Mouse (Mus musculus) right cerebral cortex, adult 18-20 months (tissue): ENCODE data around the gene Scmh1.

ENCODE experiments used
- DNase-seq: peaks from one replicate; pipeline ENCODE4 v3.0.0; 2022; ENCODE audit warnings: mixed read lengths

Gene Scmh1

DNA sequence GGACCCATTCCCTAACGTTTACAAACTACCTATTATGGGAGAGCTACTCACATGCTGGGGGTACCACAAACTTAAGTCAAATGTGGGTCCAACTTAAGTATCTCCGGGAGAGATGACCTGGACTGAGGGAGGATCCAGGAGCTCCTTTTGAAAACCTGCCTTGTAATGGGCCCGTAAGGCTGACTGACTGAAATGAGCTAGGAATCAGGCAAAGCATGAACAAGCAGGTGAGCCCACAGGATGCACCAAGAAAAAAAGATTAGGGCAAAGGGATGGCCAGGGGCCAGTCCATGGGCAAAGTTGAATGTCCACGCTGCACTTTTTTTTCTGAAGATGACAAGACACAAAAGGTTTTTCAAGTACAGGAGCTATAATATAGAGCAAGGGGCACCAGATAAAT, 163.9 kb downstream of the Scmh1 start:
- no peak for DNase-seq

- peak; percentile 94 for DNase-seq
These were observed 164.7 kb downstream of the Scmh1 start, which contains the start of gene Ctps for GRCm38 (mm10) chr4:120569486-120570437. TSS of gene Ctps (minus strand) at chr4:120570276.

GRCm38 (mm10) chr4:120570438-120571069, 165.5 kb downstream of the Scmh1 start:
- no peak for DNase-seq

- DNase-seq: no peak
These were observed 166.0 kb downstream of the Scmh1 start for GRCm38 (mm10) chr4:120571070-120571464.

DNA sequence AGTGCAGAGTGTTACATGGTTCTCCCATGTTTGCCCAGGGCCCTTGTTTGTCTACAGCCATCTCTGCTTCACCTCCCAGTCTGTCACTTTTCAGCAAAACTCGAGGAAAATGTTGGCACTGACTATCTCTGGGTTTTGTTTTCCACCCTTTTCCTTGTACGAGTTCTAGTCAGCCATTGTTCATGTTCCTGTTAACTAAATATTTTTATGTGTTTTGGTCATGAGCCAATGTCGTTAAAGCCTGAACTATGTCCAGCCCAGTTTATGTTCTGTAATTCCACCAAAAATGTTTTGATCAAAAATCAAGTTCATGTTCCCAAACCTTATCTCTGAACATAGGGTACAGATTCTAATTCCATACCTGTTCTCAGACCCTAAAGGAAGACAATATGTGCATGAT, 166.6 kb downstream of the Scmh1 start:
- DNase-seq: no peak
